Mouse (Mus musculus) cortical plate, adult 2 months (tissue): ENCODE measurements around the gene Crtc2. TPM values are rescaled to one million over a fixed set of nuclear protein-coding genes. Genes with fewer than 3 reads are reported as not detected.

ENCODE experiments used
- H3K27ac ChIP-seq: fragments of 200-500 bp; 2 replicates; pipeline ENCODE4 v1.5.1; 2012; ENCODE audit warnings: low read length, control low read depth, inconsistent platforms; ENCODE audit not compliant: insufficient read depth
- H3K4me1 ChIP-seq: fragments of 200-500 bp; 2 replicates; pipeline ENCODE4 v1.6.1; 2011; ENCODE audit warnings: low read length; ENCODE audit not compliant: control insufficient read depth, insufficient read depth
- H3K4me3 ChIP-seq: fragments of 200-500 bp; 2 replicates; pipeline ENCODE4 v1.5.1; 2011; ENCODE audit warnings: mild to moderate bottlenecking, low read length, control low read depth; ENCODE audit not compliant: insufficient read depth
- CTCF ChIP-seq: fragments of 200-500 bp; IDR thresholded peaks from 2 replicates; pipeline ENCODE4 v1.5.1; 2011; ENCODE audit warnings: mild to moderate bottlenecking, control low read depth, low read length; ENCODE audit not compliant: insufficient read depth; ENCODE audit errors: extremely low read depth
- POLR2A ChIP-seq: fragments of 200-500 bp; IDR thresholded peaks from 2 replicates; pipeline ENCODE4 v1.6.1; 2011; ENCODE audit warnings: mild to moderate bottlenecking, low read length, control low read depth; ENCODE audit not compliant: insufficient read depth; ENCODE audit errors: extremely low read depth
- polyA plus RNA-seq: library from polyadenylated mRNA; depleted of rRNA; stranded (reverse); fragments of >200 nt; gene quantifications from 2 replicates; pipeline ENCODE4 v1.2.3, GENCODE M21; 2012; rRNA removed

Gene Crtc2
- polyA plus RNA-seq, result 45.7 and 48.8 TPM in 2 replicates

GRCm38 (mm10) chr3:90253653-90254418 lies at the start of gene Crtc2:
Gene Crtc2 (plus strand): TSS chr3:90254163.
- Histone ChIP-seq H3K4me1 (peaks cover 7% of the 10 kb centered on the region), H3K27ac (peak within 1 kb of the TSS; percentile 81), H3K4me3 (peak within 1 kb of the TSS; percentile 79)
- TF ChIP-seq CTCF, result no peak
- peak; percentile 45; the same call in 1 of the 2 replicates for TF ChIP-seq POLR2A

- H3K4me3 ChIP-seq, result no peak overlapping the region
- TF ChIP-seq CTCF (no peak), POLR2A (no peak)
Measured at GRCm38 (mm10) chr3:90204582-90204981, 49.4 kb upstream of the Crtc2 start.

GRCm38 (mm10) chr3:90208662-90209061 lies 45.3 kb upstream of the Crtc2 start:
- TF ChIP-seq POLR2A, result peak; percentile 46; the same call in 1 of the 2 replicates
- no peak for TF ChIP-seq CTCF
- peaks cover 8% of the 10 kb centered on the region; the same call in 1 of the 2 replicates for H3K4me1 ChIP-seq
- no peak overlapping the region for H3K27ac ChIP-seq
- H3K4me3 ChIP-seq, result no peak overlapping the region

More at GRCm38 (mm10) chr3:90204582-90204981, 49.4 kb upstream of the Crtc2 start:
- Histone ChIP-seq H3K4me1 (no peaks in the 10 kb centered on the region), H3K27ac (no peak overlapping the region)

- Histone ChIP-seq H3K4me3 (no peak overlapping the region), H3K4me1 (peaks cover 8% of the 10 kb centered on the region; the same call in 1 of the 2 replicates), H3K27ac (no peak overlapping the region)
- TF ChIP-seq CTCF (no peak), POLR2A (no peak)
Measured at GRCm38 (mm10) chr3:90209908-90210566, 43.9 kb upstream of the Crtc2 start.

- peaks cover 8% of the 10 kb centered on the region; the same call in 1 of the 2 replicates for H3K4me1 ChIP-seq
- peak overlapping the region; percentile 3; the same call in 1 of the 2 replicates for H3K4me3 ChIP-seq
- H3K27ac ChIP-seq, result no peak overlapping the region
- TF ChIP-seq POLR2A (no peak), CTCF (no peak)
Measured at GRCm38 (mm10) chr3:90211475-90212398, 42.2 kb upstream of the Crtc2 start.

- no peak for TF ChIP-seq POLR2A
- no peak for TF ChIP-seq CTCF
- Histone ChIP-seq H3K4me1 (peaks cover 8% of the 10 kb centered on the region; the same call in 1 of the 2 replicates), H3K27ac (no peak overlapping the region), H3K4me3 (peak overlapping the region; percentile 58)
Measured at GRCm38 (mm10) chr3:90212723-90213122, 41.2 kb upstream of the Crtc2 start.

- H3K4me1 ChIP-seq, result peaks cover 8% of the 10 kb centered on the region; the same call in 1 of the 2 replicates
- peak within 1 kb of the TSS; percentile 79 for H3K27ac ChIP-seq
- peak within 1 kb of the TSS; percentile 58 for H3K4me3 ChIP-seq
- no peak for TF ChIP-seq CTCF
- TF ChIP-seq POLR2A, result peak; percentile 100
Measured at GRCm38 (mm10) chr3:90213377-90213866, 40.5 kb upstream of the Crtc2 start, which contains the start of the genes Rps27 and Rab13. Gene Rps27 (minus strand): TSS chr3:90213651. Gene Rab13 (plus strand): TSS chr3:90213695.

- Histone ChIP-seq H3K27ac (no peak overlapping the region), H3K4me1 (peaks cover 8% of the 10 kb centered on the region; the same call in 1 of the 2 replicates), H3K4me3 (peak overlapping the region; percentile 58)
- no peak for TF ChIP-seq CTCF
- TF ChIP-seq POLR2A, result no peak
Measured at GRCm38 (mm10) chr3:90213956-90214684, 39.8 kb upstream of the Crtc2 start.
